In genomic region chr9:99630528-99631125, GRCm38 (mm10) we compare ENCODE assay signal across 8 mouse cellular contexts. TPM values are rescaled to one million over a fixed set of nuclear protein-coding genes. Genes with fewer than 3 reads are reported as not detected.
DNase-seq lines count a peak whose midpoint lies in the region; ATAC-seq and TF ChIP-seq lines count a peak whose summit lies in the region.
"Had no signal": no experiment of that assay in that cellular context is flagged by ENCODE, and none has a peak within 500 bp of the region (broad histone marks: within the 10 kb centered on the region; RNA-seq: fewer than 3 reads in every experiment).

No protein-coding gene starts in this region.

- peak overlapping the region; percentile 50 for H3K4me3 ChIP-seq in lung, postnatal 0 days (ENCODE audit: low read depth, low read length)
- peak overlapping the region; percentile 63 for H3K4me3 ChIP-seq in forebrain, embryonic 12.5 days (replicated peaks)
- peak overlapping the region; percentile 63 for H3K4me3 ChIP-seq in neural tube, embryonic 13.5 days

- H3K9me3 ChIP-seq in lung, postnatal 0 days (ENCODE audit: low read length), result no peaks in the 10 kb centered on the region
- H3K9me3 ChIP-seq in forebrain, embryonic 12.5 days, result no peaks in the 10 kb centered on the region
- no peaks in the 10 kb centered on the region for H3K9me3 ChIP-seq in neural tube, embryonic 13.5 days

- 34% methylated on average over 9 of the region's 9 CpGs for WGBS in lung, postnatal 0 days
- WGBS in forebrain, embryonic 12.5 days, result 47% methylated on average over 9 of the region's 9 CpGs
- 51% methylated on average over 9 of the region's 9 CpGs for WGBS in neural tube, embryonic 13.5 days

- H3K27me3 ChIP-seq in lung, postnatal 0 days (replicated peaks; ENCODE audit: insufficient read depth, low read length), result no peaks in the 10 kb centered on the region
- no peaks in the 10 kb centered on the region for H3K27me3 ChIP-seq in forebrain, embryonic 12.5 days
- H3K27me3 ChIP-seq in neural tube, embryonic 13.5 days, result no peaks in the 10 kb centered on the region

- H3K27ac ChIP-seq in lung, postnatal 0 days (ENCODE audit: low read length), result peak overlapping the region; percentile 81
- no peak overlapping the region; the same call in 1 of the 2 replicates for H3K27ac ChIP-seq in forebrain, embryonic 12.5 days
- peak overlapping the region; percentile 82; the same call in 1 of the 2 replicates for H3K27ac ChIP-seq in neural tube, embryonic 13.5 days (replicated peaks)

- no peaks in the 10 kb centered on the region; the same call in 1 of the 2 replicates for H3K4me1 ChIP-seq in lung, postnatal 0 days (ENCODE audit: insufficient read depth, low read depth, low read length)
- peaks cover 37% of the 10 kb centered on the region for H3K4me1 ChIP-seq in forebrain, embryonic 12.5 days
- H3K4me1 ChIP-seq in neural tube, embryonic 13.5 days (replicated peaks), result peaks cover 43% of the 10 kb centered on the region

- H3K9ac ChIP-seq in lung, postnatal 0 days (replicated peaks; ENCODE audit: low read depth), result peak overlapping the region; percentile 63
- H3K9ac ChIP-seq in forebrain, embryonic 12.5 days, result peak overlapping the region; percentile 78
- peak overlapping the region; percentile 79 for H3K9ac ChIP-seq in neural tube, embryonic 13.5 days

- no peaks in the 10 kb centered on the region for H3K36me3 ChIP-seq in lung, postnatal 0 days (ENCODE audit: insufficient read depth, low read length)
- H3K36me3 ChIP-seq in forebrain, embryonic 12.5 days (replicated peaks), result peaks cover 20% of the 10 kb centered on the region
- H3K36me3 ChIP-seq in neural tube, embryonic 13.5 days, result 0 out of 2 replicates have a peak, but pooled peaks cover 4% of the 10 kb centered on the region

- TF ChIP-seq EP300 in lung, postnatal 0 days (IDR thresholded peaks at IDR 0.05), result 0 out of 2 replicates have a peak, but pooled peaks have one; percentile 12

- H3K4me2 ChIP-seq in lung, postnatal 0 days (replicated peaks; ENCODE audit: low read depth, low read length), result peak overlapping the region; percentile 81
- peak overlapping the region; percentile 79 for H3K4me2 ChIP-seq in forebrain, embryonic 12.5 days
- peak overlapping the region; percentile 82 for H3K4me2 ChIP-seq in neural tube, embryonic 13.5 days

- ATAC-seq in lung, postnatal 0 days, result no peak
- no peak for ATAC-seq in forebrain, embryonic 12.5 days (ENCODE audit: low FRiP score)
- no peak for ATAC-seq in neural tube, embryonic 13.5 days (ENCODE audit: low read depth)
- no peak for ATAC-seq in cerebellum, adult (ENCODE audit: insufficient number of reproducible peaks, low FRiP score, low TSS enrichment)

- DNase-seq in lung, postnatal 0 days (ENCODE audit: low spot score), result peak; percentile 27
- DNase-seq in lung, postnatal 14 days, result no peak
- peak; percentile 27 to 31 for DNase-seq in layer of hippocampus, adult 8-10 months (ENCODE audit: low spot score in 2 of 2)
- no peak for DNase-seq in B cell, adult 2 months

- TF ChIP-seq CTCF in lung, postnatal 0 days (IDR thresholded peaks at IDR 0.05), result no peak

RNA-seq across cellular contexts. Expression of gene Dzip1l, which starts 1.3 kb away (rescaled TPM):
- polyA plus RNA-seq in lung, postnatal 0 days (2015; fragmentation: Nextera tagmentation; extraction: Ambion mirVana), result 15.4 and 17.1 TPM in 2 replicates
- 20.6 and 22.3 TPM in 2 replicates for polyA plus RNA-seq in forebrain, embryonic 12.5 days (2016; fragmentation: Nextera tagmentation; extraction: Ambion mirVana)
- total RNA-seq in layer of hippocampus, adult 8-10 months (2022), result 10 to 100 TPM; 20.9 to 28.1 (median 25.1) TPM
- 5.6 and 7.8 TPM in 2 replicates for polyA plus RNA-seq in neural tube, embryonic 13.5 days (2015; fragmentation: Nextera tagmentation; extraction: Ambion mirVana)

RNA-seq across cellular contexts. Expression of gene A4gnt, which starts 18.3 kb away (rescaled TPM):
- not detected in 2 replicates for polyA plus RNA-seq in lung, postnatal 0 days (2015; fragmentation: Nextera tagmentation; extraction: Ambion mirVana)
- not detected in 2 replicates for polyA plus RNA-seq in forebrain, embryonic 12.5 days (2016; fragmentation: Nextera tagmentation; extraction: Ambion mirVana)
- under 1 TPM in 2 of 4 experiments, not detected in 2; 0.14 to 0.39 TPM for total RNA-seq in layer of hippocampus, adult 8-10 months (2022)
- polyA plus RNA-seq in neural tube, embryonic 13.5 days (2015; fragmentation: Nextera tagmentation; extraction: Ambion mirVana), result not detected in 2 replicates
- total RNA-seq: liver, adult 2 months had no signal
- polyA plus RNA-seq: liver, adult 2 months had no signal

RNA-seq across cellular contexts. Expression of gene Dbr1, which starts 55.0 kb away (rescaled TPM):
- 14.1 and 15.8 TPM in 2 replicates for polyA plus RNA-seq in lung, postnatal 0 days (2015; fragmentation: Nextera tagmentation; extraction: Ambion mirVana)
- polyA plus RNA-seq in forebrain, embryonic 12.5 days (2016; fragmentation: Nextera tagmentation; extraction: Ambion mirVana), result 35.7 and 37.5 TPM in 2 replicates
- 10 to 100 TPM; 13.3 to 19.1 (median 14.7) TPM for total RNA-seq in layer of hippocampus, adult 8-10 months (2022)
- 23.0 and 25.0 TPM in 2 replicates for polyA plus RNA-seq in neural tube, embryonic 13.5 days (2015; fragmentation: Nextera tagmentation; extraction: Ambion mirVana)

Comparison
In these comparisons a context has a peak if more than half of its experiments do, and no peak if none do; other contexts are left out.
1. DNase-seq: peak in lung, postnatal 0 days (single experiment) and layer of hippocampus, adult 8-10 months (2 of 2); none in lung, postnatal 14 days (single experiment) and B cell, adult 2 months (0 of 2).
2. Peak in every context shown above with its lines, with median percentiles within 50 percentile points of each other: H3K4me2 ChIP-seq, H3K4me3 ChIP-seq and H3K9ac ChIP-seq.